Mouse (Mus musculus) lung, embryonic 15.5 days (tissue): Measurements from ENCODE around the gene Men1. TPM values are rescaled to one million over a fixed set of nuclear protein-coding genes. Genes with fewer than 3 reads are reported as not detected.

Experiments used
- ATAC-seq: fragments of 200-750 bp; cut with Nextera tagmentation; 2 replicates; pipeline ENCODE4 v1.8.0; 2017; ENCODE audit warnings: moderate number of reproducible peaks, borderline replicate concordance; ENCODE audit not compliant: low FRiP score, low TSS enrichment; ENCODE audit errors: extremely low read depth
- H3K27ac ChIP-seq: fragments of 300-500 bp; sonication (generic); 2 replicates; pipeline ENCODE4 v1.5.1; 2015; ENCODE audit warnings: moderate library complexity, mild to moderate bottlenecking, inconsistent platforms
- H3K27me3 ChIP-seq: fragments of 300-500 bp; sonication (generic); 2 replicates; pipeline ENCODE4 v1.6.1; 2015; ENCODE audit warnings: inconsistent platforms
- H3K36me3 ChIP-seq: fragments of 300-500 bp; sonication (generic); 2 replicates; pipeline ENCODE4 v1.6.1; 2015; ENCODE audit warnings: inconsistent platforms
- H3K4me1 ChIP-seq: fragments of 300-500 bp; sonication (generic); 2 replicates; pipeline ENCODE4 v1.6.1; 2015; ENCODE audit warnings: inconsistent platforms
- H3K4me2 ChIP-seq: fragments of 300-500 bp; sonication (generic); 2 replicates; pipeline ENCODE4 v1.6.1; 2015; ENCODE audit warnings: inconsistent platforms, mild to moderate bottlenecking, moderate library complexity
- H3K4me3 ChIP-seq: fragments of 300-500 bp; sonication (generic); 2 replicates; pipeline ENCODE4 v1.5.1; 2015; ENCODE audit warnings: mild to moderate bottlenecking, inconsistent platforms
- H3K9ac ChIP-seq: fragments of 300-500 bp; sonication (generic); 2 replicates; pipeline ENCODE4 v1.6.1; 2015; ENCODE audit warnings: inconsistent platforms
- H3K9me3 ChIP-seq: fragments of 300-500 bp; sonication (generic); 2 replicates; pipeline ENCODE4 v1.6.1; 2016; ENCODE audit warnings: inconsistent platforms
- WGBS: fragments of 180-500 bp; shearing (Covaris S2); methylation state at CpG from one replicate; pipeline ENCODE4 v1.1.7; 2015; 5-methylcytosine and 5-hydroxymethylcytosine counted together
- microRNA-seq: library from miRNA; unstranded; fragments of <30 nt; microRNA quantifications from one replicate; pipeline ENCODE4, GENCODE M21; 2016
- polyA plus RNA-seq: library from polyadenylated mRNA; unstranded; fragments of >200 nt; fragmentation: Nextera tagmentation; extraction: Ambion mirVana; gene quantifications from 2 replicates; pipeline ENCODE4 v1.2.1, GENCODE M21; 2015

Gene Men1
- polyA plus RNA-seq, 1 experiment from 2014 or later: 82.6 TPM

GRCm38 (mm10) chr19:6389803-6390202 is 55.0 kb downstream of the Men1 start:
- 9% methylated on average over 16 of the region's 16 CpGs for WGBS
- H3K9me3 ChIP-seq: no peaks in the 10 kb centered on the region
- 0 out of 2 replicates have a peak overlapping the region, but pooled peaks have one; percentile 21 for H3K9ac ChIP-seq
- peaks cover 11% of the 10 kb centered on the region; the same call in 1 of the 2 replicates for H3K4me1 ChIP-seq
- ATAC-seq: no peak
- peak overlapping the region; percentile 20 for H3K4me3 ChIP-seq
- H3K36me3 ChIP-seq: no peaks in the 10 kb centered on the region
- H3K27me3 ChIP-seq: no peaks in the 10 kb centered on the region
- H3K27ac ChIP-seq: no peak overlapping the region
- H3K4me2 ChIP-seq: peak overlapping the region; percentile 55

GRCm38 (mm10) chr19:6390251-6390650 is 55.5 kb downstream of the Men1 start:
- WGBS: 52% methylated on average over 6 of the region's 6 CpGs
- Histone ChIP-seq H3K4me2 (peak overlapping the region; percentile 55), H3K27me3 (no peaks in the 10 kb centered on the region), H3K4me3 (no peak overlapping the region; the same call in 1 of the 2 replicates), H3K27ac (no peak overlapping the region), H3K36me3 (no peaks in the 10 kb centered on the region), H3K9me3 (no peaks in the 10 kb centered on the region), H3K4me1 (peaks cover 10% of the 10 kb centered on the region; the same call in 1 of the 2 replicates), H3K9ac (no peak overlapping the region)
- no peak for ATAC-seq

Small RNAs within 50 kb of the gene (microRNA-seq; reads per million reads assigned to microRNA genes)
- gene Mir6989: not detected

Other genes with a start within 250 kb of the Men1 start
- gene Cdca5, start 250.0 kb upstream of the Men1 start, polyA plus RNA-seq: 47.2 and 48.1 TPM in 2 replicates
- gene AC131692.1, start 240.6 kb upstream of the Men1 start, polyA plus RNA-seq: 0.21 and 0.26 TPM in 2 replicates
- 0.34 and 0.41 TPM in 2 replicates for gene Naaladl1, start 229.2 kb upstream of the Men1 start, polyA plus RNA-seq
- gene Sac3d1, start 216.3 kb upstream of the Men1 start, polyA plus RNA-seq: 48.6 and 49.8 TPM in 2 replicates
- gene Snx15, start 206.7 kb upstream of the Men1 start, polyA plus RNA-seq: 33.1 TPM in 2 replicates
- 0.42 and 0.56 TPM in 2 replicates for gene Batf2, start 194.0 kb upstream of the Men1 start, polyA plus RNA-seq
- 96.9 and 106 TPM in 2 replicates for gene Arl2, start 193.4 kb upstream of the Men1 start, polyA plus RNA-seq
- gene Majin, start 150.6 kb upstream of the Men1 start, polyA plus RNA-seq: not detected in 2 replicates
- gene Gpha2, start 108.6 kb upstream of the Men1 start, polyA plus RNA-seq: 0.48 TPM in 1 of 2 replicates, not detected in the other
- gene Ppp2r5b, start 99.1 kb upstream of the Men1 start, polyA plus RNA-seq: 17.1 and 19.2 TPM in 2 replicates
- gene Atg2a, start 93.3 kb upstream of the Men1 start, polyA plus RNA-seq: 8.9 and 9.3 TPM in 2 replicates
- 66.7 and 76.1 TPM in 2 replicates for gene Ehd1, start 58.3 kb upstream of the Men1 start, polyA plus RNA-seq
- 0.77 and 0.92 TPM in 2 replicates for gene Cdc42bpg, start 28.5 kb upstream of the Men1 start, polyA plus RNA-seq
- 19.2 and 22.9 TPM in 2 replicates for gene Map4k2, start 6.2 kb downstream of the Men1 start, polyA plus RNA-seq
- gene Sf1, start 28.7 kb downstream of the Men1 start, polyA plus RNA-seq: 133 and 136 TPM in 2 replicates
- 17.7 and 22.3 TPM in 2 replicates for gene Pygm, start 49.4 kb downstream of the Men1 start, polyA plus RNA-seq
- gene Rasgrp2, start 64.4 kb downstream of the Men1 start, polyA plus RNA-seq: 62.6 and 72.1 TPM in 2 replicates
- gene Nrxn2, start 83.8 kb downstream of the Men1 start, polyA plus RNA-seq: 0.58 and 0.97 TPM in 2 replicates
- gene Slc22a12, start 208.1 kb downstream of the Men1 start, polyA plus RNA-seq: 0.11 TPM in 1 of 2 replicates, not detected in the other